Mouse (Mus musculus) layer of hippocampus, adult 2 months (tissue): ENCODE data around the gene Fam102a. TPM values are rescaled to one million over a fixed set of nuclear protein-coding genes. Genes with fewer than 3 reads are reported as not detected.
A peak's percentile ranks its signal among the peaks of the same experiment; 100 is the strongest.

Experiments
- DNase-seq, 2 experiments: peaks; one replicate each; pipeline ENCODE4 v3.0.0; 2022; ENCODE audit warnings: low spot score in 2 of 2
- H3K27ac ChIP-seq: fragments of 200-600 bp; 2 replicates; pipeline ENCODE4 v1.8.1; 2022
- H3K4me3 ChIP-seq: fragments of 200-600 bp; 2 replicates; pipeline ENCODE4 v1.8.1; 2022; ENCODE audit warnings: mild to moderate bottlenecking
- CTCF ChIP-seq: fragments of 200-600 bp; conservative IDR thresholded peaks from 2 replicates; pipeline ENCODE4 v1.8.1; 2022; ENCODE audit warnings: antibody characterized with exemption, mild to moderate bottlenecking, moderate library complexity
- total RNA-seq, 2 experiments: library from RNA; stranded (reverse); gene quantifications; 2 replicates each; pipeline ENCODE4 v1.2.3; 2021

Fam102a gene
- total RNA-seq, 2 experiments from 2014 or later, result 77.1 TPM

DNA sequence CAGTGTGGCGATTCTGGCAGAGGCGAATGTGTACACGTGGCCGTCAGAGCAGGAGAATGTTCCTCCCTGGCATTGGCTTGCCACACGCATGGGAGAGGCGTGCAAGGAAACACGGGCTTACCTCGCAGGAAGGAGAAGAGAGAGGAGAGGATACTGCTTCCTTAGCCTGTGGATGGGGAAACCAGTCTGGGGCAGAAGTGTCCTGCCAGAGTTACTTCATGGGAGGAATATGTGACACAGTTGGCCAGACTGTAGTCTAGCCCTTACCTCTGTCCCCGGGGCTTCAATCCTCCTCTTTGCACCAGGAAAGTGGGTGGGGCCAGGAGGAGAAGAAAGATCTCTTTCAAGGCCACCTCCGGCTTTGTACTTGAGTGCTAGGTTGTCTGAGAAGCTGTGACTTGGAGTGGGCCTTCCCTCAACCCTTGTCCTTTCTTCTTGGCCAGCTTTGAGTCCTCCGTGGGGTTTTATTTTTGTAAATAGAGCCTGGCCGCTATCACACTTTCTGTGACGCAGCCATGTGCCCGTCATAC is 4.4 kb downstream of the Fam102a start:
- H3K4me3 ChIP-seq, result peak overlapping the region; percentile 9; the same call in 1 of the 2 replicates
- no peak for DNase-seq
- no peak for TF ChIP-seq CTCF
- peak overlapping the region; percentile 93 for H3K27ac ChIP-seq

DNA sequence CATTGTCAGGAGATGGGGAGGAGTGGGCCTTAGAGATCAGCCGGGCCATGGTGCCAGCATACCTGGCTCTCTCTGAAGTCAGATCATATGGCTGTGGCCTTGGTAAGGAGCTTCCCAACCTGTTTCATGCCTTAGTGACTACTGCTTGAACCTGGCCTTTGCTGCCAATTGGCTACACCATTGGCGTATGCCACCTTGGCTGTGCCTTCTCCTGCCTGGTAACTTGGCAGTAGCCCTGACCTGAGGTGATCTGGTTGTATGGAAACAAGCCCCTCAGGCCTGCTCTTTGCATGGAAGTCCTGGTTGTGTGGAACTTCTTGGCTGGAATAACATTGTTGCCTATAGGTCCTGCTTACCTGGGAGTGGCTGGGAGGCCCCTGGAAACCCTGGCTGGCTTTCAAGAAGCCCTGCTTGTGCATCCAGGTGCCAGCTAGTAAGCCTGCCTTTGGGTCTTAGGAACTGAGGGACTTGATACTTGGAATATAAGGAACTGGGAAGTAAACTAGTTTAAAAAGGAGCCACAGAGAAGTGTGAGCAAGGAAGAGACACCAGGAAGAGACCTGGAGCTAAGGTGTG is 6.3 kb downstream of the Fam102a start:
- no peak for DNase-seq
- TF ChIP-seq CTCF, result no peak
- H3K4me3 ChIP-seq, result no peak overlapping the region
- peak overlapping the region; percentile 93 for H3K27ac ChIP-seq

DNA sequence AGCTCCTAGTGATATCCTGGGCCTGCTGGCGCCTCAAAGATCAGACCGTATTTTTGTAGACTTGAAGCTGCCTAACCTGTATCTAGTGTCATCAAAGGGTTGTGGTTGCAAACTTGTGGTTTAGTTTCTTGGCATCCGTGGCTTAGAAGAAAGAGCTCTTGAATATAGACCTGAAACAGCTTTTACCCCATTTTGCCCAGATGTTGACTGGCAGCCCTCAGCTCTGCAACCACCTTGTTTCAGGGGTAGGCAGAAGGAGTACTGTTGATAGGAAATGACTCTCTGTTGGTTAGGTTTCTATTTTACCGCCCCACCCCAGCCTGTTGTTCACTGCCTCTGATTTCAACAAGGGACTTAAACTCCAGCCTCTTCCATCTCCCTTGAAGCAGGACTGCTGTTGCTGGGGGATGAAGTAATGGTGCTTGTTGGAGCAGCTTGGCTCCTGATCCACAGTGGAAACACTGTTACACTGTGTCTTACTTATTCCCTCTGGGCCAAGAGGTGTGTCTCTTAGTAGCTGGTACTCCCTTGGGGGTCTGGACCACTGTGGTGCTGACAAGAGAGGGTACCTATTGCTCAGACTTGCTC is 6.9 kb downstream of the Fam102a start:
- H3K4me3 ChIP-seq, result no peak overlapping the region
- no peak for TF ChIP-seq CTCF
- DNase-seq, result no peak
- peak overlapping the region; percentile 93 for H3K27ac ChIP-seq

GRCm38 (mm10) chr2:32543031-32543449 is 7.9 kb downstream of the Fam102a start:
- no peak overlapping the region for H3K4me3 ChIP-seq
- no peak for DNase-seq
- TF ChIP-seq CTCF, result no peak
- H3K27ac ChIP-seq, result peak overlapping the region; percentile 93; the same call in 1 of the 2 replicates

GRCm38 (mm10) chr2:32546951-32547350 is 11.8 kb downstream of the Fam102a start:
- no peak for TF ChIP-seq CTCF
- Histone ChIP-seq H3K4me3 (no peak overlapping the region), H3K27ac (0 out of 2 replicates have a peak overlapping the region, but pooled peaks have one; percentile 25)
- no peak for DNase-seq

DNA sequence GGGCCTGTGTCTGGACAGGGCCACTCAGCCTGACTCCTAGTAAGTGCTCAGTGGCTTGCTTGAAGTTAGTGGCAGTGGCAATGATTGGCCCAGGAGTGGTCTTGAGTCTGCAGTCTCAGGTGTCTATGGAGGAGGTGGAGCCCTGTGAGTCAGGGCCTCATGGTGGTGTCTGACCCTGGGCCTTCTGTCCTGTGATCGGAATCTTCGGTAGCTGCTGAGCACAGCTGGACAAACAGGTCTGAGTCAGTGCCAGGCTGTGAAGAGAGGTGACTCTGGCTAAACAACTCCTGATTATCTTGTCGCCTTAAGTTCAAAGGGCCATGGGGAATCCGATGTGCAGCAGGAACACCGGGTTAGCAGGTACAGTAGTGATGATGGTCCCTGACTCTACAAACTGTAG is 12.2 kb downstream of the Fam102a start:
- no peak overlapping the region for H3K4me3 ChIP-seq
- no peak for TF ChIP-seq CTCF
- no peak for DNase-seq
- H3K27ac ChIP-seq, result 0 out of 2 replicates have a peak overlapping the region, but pooled peaks have one; percentile 25

- no peak overlapping the region for H3K4me3 ChIP-seq
- no peak for TF ChIP-seq CTCF
- no peak for DNase-seq
- no peak overlapping the region; the same call in 1 of the 2 replicates for H3K27ac ChIP-seq
Measured at GRCm38 (mm10) chr2:32547964-32548739, 13.0 kb downstream of the Fam102a start.

- H3K27ac ChIP-seq, result peak overlapping the region; percentile 54; the same call in 1 of the 2 replicates
- TF ChIP-seq CTCF, result no peak
- H3K4me3 ChIP-seq, result no peak overlapping the region
- DNase-seq, result no peak
Measured at GRCm38 (mm10) chr2:32549171-32549570, 14.0 kb downstream of the Fam102a start.

DNA sequence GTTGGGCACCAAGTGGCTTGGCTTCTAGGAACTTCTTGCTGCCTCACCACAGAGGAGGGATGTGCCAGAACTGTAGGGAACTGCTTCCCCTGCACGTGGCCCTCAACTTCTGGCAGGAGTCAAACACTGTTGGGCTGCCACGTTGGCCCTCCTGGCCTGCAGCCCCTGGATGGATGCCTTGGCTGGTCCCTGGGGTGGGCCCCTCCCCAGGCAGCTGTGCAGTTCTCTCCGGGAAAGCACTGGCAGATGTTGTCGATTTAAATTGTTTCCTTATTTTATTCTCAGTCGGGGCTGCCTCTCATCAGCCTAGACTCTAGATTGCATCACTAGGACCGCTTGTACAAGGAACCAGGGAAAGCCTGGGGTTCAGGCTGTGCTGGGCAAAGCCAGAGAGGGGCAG is 14.6 kb downstream of the Fam102a start:
- Histone ChIP-seq H3K4me3 (no peak overlapping the region), H3K27ac (peak overlapping the region; percentile 54; the same call in 1 of the 2 replicates)
- no peak for TF ChIP-seq CTCF
- no peak for DNase-seq

- Histone ChIP-seq H3K4me3 (no peak overlapping the region), H3K27ac (peak overlapping the region; percentile 25; the same call in 1 of the 2 replicates)
- DNase-seq, result no peak
- no peak for TF ChIP-seq CTCF
Measured at GRCm38 (mm10) chr2:32551236-32551635, 16.1 kb downstream of the Fam102a start.

GRCm38 (mm10) chr2:32553592-32554148 is 18.5 kb downstream of the Fam102a start:
- H3K27ac ChIP-seq, result peak overlapping the region; percentile 55; the same call in 1 of the 2 replicates
- no peak for TF ChIP-seq CTCF

GRCm38 (mm10) chr2:32555484-32555883 is 20.4 kb downstream of the Fam102a start:
- no peak for TF ChIP-seq CTCF
- Histone ChIP-seq H3K27ac (peak overlapping the region; percentile 63; the same call in 1 of the 2 replicates), H3K4me3 (no peak overlapping the region)
- no peak for DNase-seq

More at GRCm38 (mm10) chr2:32553592-32554148, 18.5 kb downstream of the Fam102a start:
- no peak for DNase-seq
- H3K4me3 ChIP-seq, result no peak overlapping the region

DNA sequence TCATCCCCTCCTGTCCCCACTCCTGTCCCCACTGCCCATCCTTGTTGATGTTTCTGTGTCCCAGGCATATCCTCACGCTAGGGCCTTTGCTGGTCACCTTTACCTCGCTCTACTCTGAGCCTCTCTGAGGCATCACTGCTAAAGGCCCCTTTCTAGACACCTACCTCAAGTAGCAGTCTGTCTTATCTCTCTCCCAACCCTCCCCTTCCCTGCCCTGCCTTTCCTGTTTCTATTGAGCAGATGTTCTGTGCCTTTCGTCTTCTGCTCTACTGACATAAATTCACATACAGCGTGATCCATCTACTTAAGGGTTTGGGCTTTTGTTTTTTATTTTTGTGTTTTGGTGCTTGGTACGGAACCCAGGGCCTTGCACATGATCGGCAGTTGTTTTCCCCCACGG is 20.9 kb downstream of the Fam102a start:
- peak overlapping the region; percentile 63 for H3K27ac ChIP-seq
- TF ChIP-seq CTCF, result no peak

More for the DNA sequence above, 20.9 kb downstream of the Fam102a start:
- no peak for DNase-seq
- no peak overlapping the region for H3K4me3 ChIP-seq
